Mouse (Mus musculus): ENCODE results near the gene Tnks2. TPM values are rescaled to one million over a fixed set of nuclear protein-coding genes. Genes with fewer than 3 reads are reported as not detected.
A peak's percentile ranks its signal among the peaks of the same experiment; 100 is the strongest.

Gene Tnks2
- polyA plus RNA-seq, 1 experiment from 2014 or later = 27.9 TPM

- H3K27ac ChIP-seq = peak within 1 kb of the TSS; percentile 96
- no peaks in the 10 kb centered on the region for H3K9me3 ChIP-seq (replicated peaks)
- peak within 1 kb of the TSS; percentile 86 for H3K4me3 ChIP-seq
- no peak for ATAC-seq (replicated peaks; ENCODE audit: insufficient number of reproducible peaks, insufficient read depth, low FRiP score, low read depth)
- no peaks in the 10 kb centered on the region for H3K36me3 ChIP-seq
- WGBS = 10% methylated on average over 12 of the region's 12 CpGs
- no peaks in the 10 kb centered on the region for H3K27me3 ChIP-seq
- H3K4me2 ChIP-seq = peak within 1 kb of the TSS; percentile 78
- H3K4me1 ChIP-seq (replicated peaks) = peaks cover 8% of the 10 kb centered on the region
- peak within 1 kb of the TSS; percentile 88 for H3K9ac ChIP-seq
These were observed 85.4 kb downstream of the Tnks2 start, which contains the start of gene Fgfbp3 for GRCm38 (mm10) chr19:36919466-36919865. TSS of gene Fgfbp3 (minus strand) at chr19:36919615.

GRCm38 (mm10) chr19:36922015-36922414 is 88.0 kb downstream of the Tnks2 start:
- Histone ChIP-seq H3K27me3 (no peaks in the 10 kb centered on the region), H3K4me2 (no peak overlapping the region), H3K4me3 (no peak overlapping the region), H3K36me3 (no peaks in the 10 kb centered on the region), H3K27ac (no peak overlapping the region), H3K9me3 (replicated peaks) (no peaks in the 10 kb centered on the region), H3K4me1 (replicated peaks) (peaks cover 15% of the 10 kb centered on the region), H3K9ac (no peak overlapping the region)
- 31% methylated on average over 2 of the region's 2 CpGs for WGBS
- no peak for ATAC-seq (replicated peaks; ENCODE audit: insufficient number of reproducible peaks, insufficient read depth, low FRiP score, low read depth)

- Histone ChIP-seq H3K27me3 (no peaks in the 10 kb centered on the region), H3K4me3 (no peak overlapping the region), H3K9me3 (replicated peaks) (no peaks in the 10 kb centered on the region), H3K27ac (no peak overlapping the region), H3K4me1 (replicated peaks) (peaks cover 21% of the 10 kb centered on the region), H3K4me2 (no peak overlapping the region), H3K9ac (no peak overlapping the region), H3K36me3 (no peaks in the 10 kb centered on the region)
- no peak for ATAC-seq (replicated peaks; ENCODE audit: insufficient number of reproducible peaks, insufficient read depth, low FRiP score, low read depth)
- WGBS = 55% methylated on average over 3 of the region's 3 CpGs
These were observed 88.9 kb downstream of the Tnks2 start for GRCm38 (mm10) chr19:36922936-36923335.

- Histone ChIP-seq H3K9ac (peak within 1 kb of the TSS; percentile 95), H3K36me3 (no peaks in the 10 kb centered on the region), H3K4me2 (peak within 1 kb of the TSS; percentile 83), H3K27me3 (no peaks in the 10 kb centered on the region), H3K4me3 (peak within 1 kb of the TSS; percentile 99), H3K27ac (peak within 1 kb of the TSS; percentile 97), H3K9me3 (replicated peaks) (no peaks in the 10 kb centered on the region), H3K4me1 (replicated peaks) (peaks cover 24% of the 10 kb centered on the region)
- under 1% methylated on average over 85 of the region's 98 CpGs for WGBS
- peak; percentile 96 for ATAC-seq (replicated peaks; ENCODE audit: insufficient number of reproducible peaks, insufficient read depth, low FRiP score, low read depth)
These were observed 91.9 kb downstream of the Tnks2 start, which contains the start of gene Btaf1 for GRCm38 (mm10) chr19:36925671-36926552. TSS of gene Btaf1 (plus strand) at chr19:36926079.

- Histone ChIP-seq H3K9me3 (replicated peaks) (no peaks in the 10 kb centered on the region), H3K27ac (peak overlapping the region; percentile 97), H3K36me3 (no peaks in the 10 kb centered on the region), H3K4me1 (replicated peaks) (peaks cover 24% of the 10 kb centered on the region), H3K27me3 (no peaks in the 10 kb centered on the region), H3K9ac (peak overlapping the region; percentile 95), H3K4me3 (peak overlapping the region; percentile 99), H3K4me2 (peak overlapping the region; percentile 83)
- no peak for ATAC-seq (replicated peaks; ENCODE audit: insufficient number of reproducible peaks, insufficient read depth, low FRiP score, low read depth)
- under 1% methylated on average over 26 of the region's 26 CpGs for WGBS
These were observed 92.7 kb downstream of the Tnks2 start for GRCm38 (mm10) chr19:36926553-36927236.

- Histone ChIP-seq H3K27ac (no peak overlapping the region), H3K9me3 (replicated peaks) (no peaks in the 10 kb centered on the region), H3K9ac (no peak overlapping the region), H3K4me2 (peak overlapping the region; percentile 83), H3K27me3 (no peaks in the 10 kb centered on the region), H3K36me3 (no peaks in the 10 kb centered on the region), H3K4me1 (replicated peaks) (peaks cover 24% of the 10 kb centered on the region), H3K4me3 (peak overlapping the region; percentile 99; the same call in 1 of the 2 replicates)
- no peak for ATAC-seq (replicated peaks; ENCODE audit: insufficient number of reproducible peaks, insufficient read depth, low FRiP score, low read depth)
- 78% methylated on average over 6 of the region's 6 CpGs for WGBS
These were observed 93.8 kb downstream of the Tnks2 start for GRCm38 (mm10) chr19:36927800-36928361.

- Histone ChIP-seq H3K36me3 (no peaks in the 10 kb centered on the region), H3K27me3 (no peaks in the 10 kb centered on the region), H3K9me3 (replicated peaks) (no peaks in the 10 kb centered on the region), H3K4me3 (no peak overlapping the region), H3K27ac (no peak overlapping the region), H3K4me2 (no peak overlapping the region), H3K4me1 (replicated peaks) (peaks cover 24% of the 10 kb centered on the region), H3K9ac (no peak overlapping the region)
- no peak for ATAC-seq (replicated peaks; ENCODE audit: insufficient number of reproducible peaks, insufficient read depth, low FRiP score, low read depth)
These were observed 95.8 kb downstream of the Tnks2 start for GRCm38 (mm10) chr19:36929816-36930215.

- no peaks in the 10 kb centered on the region for H3K9me3 ChIP-seq (replicated peaks)
- no peak overlapping the region for H3K4me2 ChIP-seq
- H3K36me3 ChIP-seq = no peaks in the 10 kb centered on the region
- H3K27ac ChIP-seq = no peak overlapping the region
- no peaks in the 10 kb centered on the region for H3K27me3 ChIP-seq
- peaks cover 16% of the 10 kb centered on the region for H3K4me1 ChIP-seq (replicated peaks)
- no peak overlapping the region for H3K9ac ChIP-seq
- no peak for ATAC-seq (replicated peaks; ENCODE audit: insufficient number of reproducible peaks, insufficient read depth, low FRiP score, low read depth)
- H3K4me3 ChIP-seq = no peak overlapping the region
These were observed 98.1 kb downstream of the Tnks2 start for GRCm38 (mm10) chr19:36932097-36932496.

GRCm38 (mm10) chr19:36932613-36933012 is 98.6 kb downstream of the Tnks2 start:
- Histone ChIP-seq H3K9ac (no peak overlapping the region), H3K27ac (no peak overlapping the region), H3K4me2 (no peak overlapping the region), H3K4me1 (replicated peaks) (peaks cover 12% of the 10 kb centered on the region), H3K27me3 (no peaks in the 10 kb centered on the region), H3K36me3 (no peaks in the 10 kb centered on the region), H3K9me3 (replicated peaks) (no peaks in the 10 kb centered on the region), H3K4me3 (no peak overlapping the region)
- no peak for ATAC-seq (replicated peaks; ENCODE audit: insufficient number of reproducible peaks, insufficient read depth, low FRiP score, low read depth)
- WGBS = 71% methylated on average over 2 of the region's 2 CpGs

- no peaks in the 10 kb centered on the region for H3K27me3 ChIP-seq
- no peaks in the 10 kb centered on the region for H3K9me3 ChIP-seq (replicated peaks)
- peaks cover 3% of the 10 kb centered on the region for H3K4me1 ChIP-seq (replicated peaks)
- H3K36me3 ChIP-seq = no peaks in the 10 kb centered on the region
- no peak overlapping the region for H3K4me2 ChIP-seq
- no peak for ATAC-seq (replicated peaks; ENCODE audit: insufficient number of reproducible peaks, insufficient read depth, low FRiP score, low read depth)
- WGBS = 84% methylated on average over 4 of the region's 4 CpGs
- no peak overlapping the region for H3K4me3 ChIP-seq
- H3K9ac ChIP-seq = no peak overlapping the region
- no peak overlapping the region for H3K27ac ChIP-seq
These were observed 102.3 kb downstream of the Tnks2 start for GRCm38 (mm10) chr19:36936285-36936684.

GRCm38 (mm10) chr19:36938008-36938407 is 104.0 kb downstream of the Tnks2 start:
- Histone ChIP-seq H3K9ac (no peak overlapping the region), H3K4me1 (replicated peaks) (peaks cover 3% of the 10 kb centered on the region), H3K4me2 (no peak overlapping the region), H3K4me3 (no peak overlapping the region), H3K9me3 (replicated peaks) (no peaks in the 10 kb centered on the region), H3K27me3 (no peaks in the 10 kb centered on the region), H3K36me3 (no peaks in the 10 kb centered on the region), H3K27ac (no peak overlapping the region)
- ATAC-seq (replicated peaks; ENCODE audit: insufficient number of reproducible peaks, insufficient read depth, low FRiP score, low read depth) = no peak

All from heart, embryonic 15.5 days (tissue).